Mouse (Mus musculus): ENCODE measurements around the gene H2-M5. TPM values are rescaled to one million over a fixed set of nuclear protein-coding genes. Genes with fewer than 3 reads are reported as not detected.
"Not testable (repeated sequence)": the region's sequence is repeated elsewhere in the genome, so short reads cannot be mapped to it uniquely, and the experiment has no call there.

The H2-M5 gene
- polyA plus RNA-seq, 1 experiment from 2014 or later: 0.27 TPM

DNA sequence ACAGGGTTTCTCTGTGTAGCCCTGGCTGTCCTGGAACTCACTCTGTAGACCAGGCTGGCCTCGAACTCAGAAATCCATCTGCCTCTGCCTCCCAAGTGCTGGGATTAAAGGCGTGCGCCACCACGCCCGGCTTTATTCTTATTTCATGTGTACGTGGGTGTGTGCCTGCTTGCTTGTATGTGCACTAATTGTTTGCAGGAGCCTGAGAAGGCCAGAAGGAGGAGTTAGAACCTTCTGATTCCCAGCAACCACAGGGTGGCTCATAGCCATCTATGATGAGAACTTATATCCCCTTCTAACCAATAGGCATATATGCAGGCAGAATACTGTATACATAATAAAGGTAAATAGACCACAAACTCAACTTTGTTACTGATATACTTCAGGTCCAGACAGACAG is 1.3 kb upstream of the H2-M5 start:
- not testable (repeated sequence) for H3K4me3 ChIP-seq (replicated peaks); H3K9me3 ChIP-seq; H3K9ac ChIP-seq; H3K27ac ChIP-seq; H3K36me3 ChIP-seq; H3K4me1 ChIP-seq; H3K4me2 ChIP-seq; ATAC-seq (ENCODE audit: insufficient read depth, low FRiP score, low read depth)
- H3K27me3 ChIP-seq (replicated peaks): peaks cover 18% of the 10 kb centered on the region; the same call in 1 of the 2 replicates
- WGBS: 87% methylated on average over 6 of the region's 6 CpGs

DNA sequence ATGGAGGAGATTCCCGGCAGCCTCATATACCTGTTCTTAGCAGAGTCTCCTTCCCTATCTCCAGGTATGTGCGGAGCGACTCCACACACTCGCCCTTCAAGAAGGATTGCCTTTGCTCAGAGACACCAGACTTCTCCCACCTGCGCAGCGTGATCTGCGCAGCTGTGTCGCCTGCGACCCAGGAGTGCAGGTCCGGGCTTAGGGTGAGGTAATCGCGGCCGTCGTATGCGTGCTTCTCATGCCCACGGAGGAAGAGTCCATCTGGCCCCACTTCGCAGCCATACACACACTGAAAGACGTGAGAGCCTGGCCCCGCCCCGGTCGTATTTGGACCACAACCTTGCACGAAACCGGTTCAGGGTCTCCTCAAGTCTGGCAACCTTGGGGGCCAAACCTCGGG is 862 bp downstream of the H2-M5 start:
- 11% methylated on average over 24 of the region's 24 CpGs for WGBS
- ATAC-seq (ENCODE audit: insufficient read depth, low FRiP score, low read depth): no peak
- peak overlapping the region; percentile 14; the same call in 1 of the 2 replicates for H3K4me3 ChIP-seq (replicated peaks)

DNA sequence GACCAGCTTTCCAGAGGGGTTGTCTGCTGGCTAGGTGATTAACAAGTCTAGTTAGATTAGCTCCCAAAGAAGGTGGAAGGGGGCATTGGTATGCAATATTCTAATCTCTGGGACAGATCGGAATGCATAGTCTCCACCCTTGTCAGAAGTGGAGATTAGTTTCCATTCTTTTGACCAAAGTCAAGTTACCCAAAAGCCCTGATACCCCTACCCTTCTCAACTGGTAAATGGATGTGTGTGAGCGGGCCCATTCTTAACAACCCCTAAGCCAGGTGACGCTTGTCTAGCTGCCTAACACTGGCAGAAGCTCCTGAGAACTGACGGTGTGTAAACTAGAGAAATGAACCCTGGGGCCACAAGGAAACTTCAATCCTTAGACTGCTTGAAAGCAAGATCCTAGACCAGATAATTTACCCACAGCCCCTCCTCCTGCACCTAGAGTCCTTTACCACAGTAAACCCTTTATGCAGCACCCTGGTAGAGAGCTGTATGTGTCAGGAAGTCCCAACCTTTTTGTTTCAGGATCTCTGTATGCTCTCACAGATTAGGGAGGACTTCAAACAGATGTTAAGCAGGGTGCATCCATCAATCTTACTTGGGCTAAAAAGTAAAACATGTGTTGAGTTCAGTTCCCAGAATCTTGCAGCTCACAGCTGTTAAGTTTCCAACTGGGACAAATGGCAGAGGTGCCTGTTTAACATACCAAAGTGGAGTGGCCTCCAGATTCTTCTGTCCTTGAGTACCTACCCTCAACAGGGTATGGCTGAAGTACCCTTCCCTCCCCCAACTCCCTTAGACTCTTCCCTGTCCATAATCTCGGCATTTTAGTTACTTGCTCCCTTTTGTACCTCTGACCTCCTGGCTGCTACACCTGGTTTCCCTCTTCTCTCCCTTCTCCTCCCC is 6.8 kb downstream of the H2-M5 start:
- Histone ChIP-seq H3K27ac (no peak overlapping the region), H3K4me1 (peaks cover 5% of the 10 kb centered on the region; the same call in 1 of the 2 replicates), H3K36me3 (no peaks in the 10 kb centered on the region), H3K9me3 (no peaks in the 10 kb centered on the region), H3K4me2 (no peak overlapping the region), H3K9ac (no peak overlapping the region), H3K27me3 (replicated peaks) (0 out of 2 replicates have a peak, but pooled peaks cover 5% of the 10 kb centered on the region), H3K4me3 (replicated peaks) (no peak overlapping the region)
- no peak for ATAC-seq (ENCODE audit: insufficient read depth, low FRiP score, low read depth)
- WGBS: 23% methylated on average over 5 of the region's 5 CpGs

More for the DNA sequence above, 862 bp downstream of the H2-M5 start:
- Histone ChIP-seq H3K4me2 (peak overlapping the region; percentile 39), H3K27ac (no peak overlapping the region), H3K36me3 (no peaks in the 10 kb centered on the region), H3K4me1 (no peaks in the 10 kb centered on the region), H3K27me3 (replicated peaks) (peaks cover 18% of the 10 kb centered on the region; the same call in 1 of the 2 replicates), H3K9me3 (no peaks in the 10 kb centered on the region), H3K9ac (no peak overlapping the region)

DNA sequence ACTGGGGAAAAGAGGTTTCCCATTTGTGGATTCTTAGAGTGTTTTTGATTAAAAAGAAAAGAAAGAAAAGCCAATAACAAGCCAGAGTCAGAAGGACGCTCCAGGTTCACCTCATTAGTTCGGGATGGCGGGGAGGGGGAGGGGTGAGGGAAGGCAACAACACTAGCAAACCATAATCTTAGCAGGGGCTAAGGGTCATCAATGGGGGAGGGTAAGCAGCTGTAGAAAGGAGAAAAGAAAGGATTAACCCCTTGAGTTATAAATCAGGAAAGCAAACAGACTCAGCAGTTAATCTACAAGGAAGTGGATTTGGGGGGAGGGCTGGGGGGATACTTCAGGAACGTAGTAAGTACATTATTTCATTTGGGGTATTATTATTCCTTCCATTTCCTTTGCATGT is 7.5 kb downstream of the H2-M5 start:
- Histone ChIP-seq H3K36me3 (no peaks in the 10 kb centered on the region), H3K9me3 (no peaks in the 10 kb centered on the region), H3K9ac (no peak overlapping the region), H3K4me3 (replicated peaks) (no peak overlapping the region), H3K27ac (no peak overlapping the region), H3K27me3 (replicated peaks) (no peaks in the 10 kb centered on the region), H3K4me2 (peak overlapping the region; percentile 42; the same call in 1 of the 2 replicates), H3K4me1 (peaks cover 5% of the 10 kb centered on the region; the same call in 1 of the 2 replicates)
- no peak for ATAC-seq (ENCODE audit: insufficient read depth, low FRiP score, low read depth)
- 5% methylated on average over 4 of the region's 4 CpGs for WGBS

DNA sequence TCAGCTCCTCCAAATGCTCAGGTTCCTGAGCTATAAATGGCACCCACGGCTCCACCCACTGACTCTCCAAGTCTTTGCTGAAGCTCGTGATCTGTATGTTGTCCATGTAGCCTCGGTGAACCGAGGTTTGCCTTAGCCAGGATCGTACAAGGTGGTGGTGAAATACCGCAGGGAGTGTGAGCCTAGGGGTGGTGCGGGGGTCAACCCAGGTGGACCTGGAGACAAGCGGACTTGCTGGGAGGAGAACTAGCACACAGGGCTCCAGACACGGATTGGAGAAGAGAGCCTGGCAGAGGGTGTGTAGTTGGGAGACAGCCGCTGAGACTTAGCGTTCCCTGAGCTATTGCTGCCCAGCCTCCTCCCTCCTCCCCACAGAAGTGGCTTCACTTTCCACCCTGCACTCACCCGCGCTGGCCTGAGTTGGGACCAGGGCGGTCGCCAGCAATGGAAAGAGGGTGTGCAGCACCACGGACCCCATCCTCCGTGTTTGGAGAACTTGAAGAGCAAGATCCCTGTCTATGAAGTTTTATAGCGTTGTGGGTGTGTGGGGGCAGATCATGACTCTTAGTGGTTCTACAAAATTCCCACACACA is 8.0 kb downstream of the H2-M5 start, which contains the start of gene 2410137M14Rik:
Gene 2410137M14Rik (minus strand): TSS at position 17 of the 593 bp plus-strand sequence.
- no peaks in the 10 kb centered on the region for H3K9me3 ChIP-seq
- peak within 1 kb of the TSS; percentile 42 for H3K4me2 ChIP-seq
- H3K27me3 ChIP-seq (replicated peaks): no peaks in the 10 kb centered on the region
- no peak within 1 kb of the TSS for H3K4me3 ChIP-seq (replicated peaks)
- peaks cover 5% of the 10 kb centered on the region; the same call in 1 of the 2 replicates for H3K4me1 ChIP-seq
- no peak within 1 kb of the TSS for H3K9ac ChIP-seq
- no peak for ATAC-seq (ENCODE audit: insufficient read depth, low FRiP score, low read depth)
- H3K27ac ChIP-seq: no peak within 1 kb of the TSS
- no peaks in the 10 kb centered on the region for H3K36me3 ChIP-seq
- 11% methylated on average over 18 of the region's 18 CpGs for WGBS

DNA sequence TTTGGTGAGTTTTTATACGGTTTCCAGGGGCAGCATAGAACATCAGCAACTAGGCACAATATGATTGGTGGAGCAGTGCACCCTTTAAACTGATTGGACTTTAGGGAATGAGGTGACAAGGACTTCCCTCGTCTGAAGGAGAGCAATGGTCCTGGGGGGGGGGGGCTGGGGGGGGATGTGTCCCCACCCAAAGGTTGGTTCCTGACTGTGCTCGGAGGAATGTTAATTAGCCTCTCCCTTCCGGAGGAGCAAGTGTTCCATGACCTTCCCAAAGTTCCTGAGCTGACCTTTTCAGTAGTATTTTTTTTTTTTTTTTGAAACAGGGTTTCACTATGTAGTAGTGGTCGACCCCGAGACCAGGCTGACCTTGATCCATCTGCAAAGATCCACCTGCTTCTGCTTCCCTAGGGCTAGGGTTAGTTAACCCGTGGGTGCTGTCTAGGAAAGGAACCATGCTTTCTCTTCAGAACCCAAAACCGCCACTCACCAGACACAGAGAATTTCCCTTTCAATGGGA is 16.0 kb downstream of the H2-M5 start:
- Histone ChIP-seq H3K27me3 (replicated peaks) (no peaks in the 10 kb centered on the region), H3K27ac (no peak overlapping the region), H3K4me2 (no peak overlapping the region), H3K4me3 (replicated peaks) (no peak overlapping the region), H3K9me3 (no peaks in the 10 kb centered on the region), H3K9ac (no peak overlapping the region), H3K4me1 (no peaks in the 10 kb centered on the region), H3K36me3 (no peaks in the 10 kb centered on the region)
- 66% methylated on average over 8 of the region's 8 CpGs for WGBS
- no peak for ATAC-seq (ENCODE audit: insufficient read depth, low FRiP score, low read depth)

DNA sequence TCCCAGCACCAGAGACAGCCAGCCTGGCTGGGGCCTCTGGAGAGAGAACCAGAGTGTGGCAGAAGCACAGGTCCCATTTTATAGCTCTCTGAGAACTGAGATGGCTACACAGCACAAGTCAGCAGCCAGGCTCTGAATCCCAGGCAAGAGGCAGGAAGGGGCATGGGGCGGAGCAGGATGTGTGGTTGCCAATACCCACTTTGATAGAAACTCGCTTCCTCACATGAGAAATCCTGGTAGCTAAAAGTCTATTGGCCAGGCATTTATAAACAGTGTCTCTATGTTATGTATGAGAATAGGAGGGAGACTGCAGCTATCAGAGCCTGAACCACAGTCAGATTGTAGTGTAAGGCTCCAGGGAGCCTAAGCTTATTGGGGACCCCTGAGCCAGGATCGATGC is 16.5 kb downstream of the H2-M5 start:
- Histone ChIP-seq H3K27me3 (replicated peaks) (no peaks in the 10 kb centered on the region), H3K4me3 (replicated peaks) (no peak overlapping the region), H3K4me2 (no peak overlapping the region), H3K36me3 (no peaks in the 10 kb centered on the region), H3K27ac (no peak overlapping the region), H3K4me1 (no peaks in the 10 kb centered on the region), H3K9ac (no peak overlapping the region), H3K9me3 (no peaks in the 10 kb centered on the region)
- no peak for ATAC-seq (ENCODE audit: insufficient read depth, low FRiP score, low read depth)
- WGBS: 70% methylated on average over 3 of the region's 3 CpGs

DNA sequence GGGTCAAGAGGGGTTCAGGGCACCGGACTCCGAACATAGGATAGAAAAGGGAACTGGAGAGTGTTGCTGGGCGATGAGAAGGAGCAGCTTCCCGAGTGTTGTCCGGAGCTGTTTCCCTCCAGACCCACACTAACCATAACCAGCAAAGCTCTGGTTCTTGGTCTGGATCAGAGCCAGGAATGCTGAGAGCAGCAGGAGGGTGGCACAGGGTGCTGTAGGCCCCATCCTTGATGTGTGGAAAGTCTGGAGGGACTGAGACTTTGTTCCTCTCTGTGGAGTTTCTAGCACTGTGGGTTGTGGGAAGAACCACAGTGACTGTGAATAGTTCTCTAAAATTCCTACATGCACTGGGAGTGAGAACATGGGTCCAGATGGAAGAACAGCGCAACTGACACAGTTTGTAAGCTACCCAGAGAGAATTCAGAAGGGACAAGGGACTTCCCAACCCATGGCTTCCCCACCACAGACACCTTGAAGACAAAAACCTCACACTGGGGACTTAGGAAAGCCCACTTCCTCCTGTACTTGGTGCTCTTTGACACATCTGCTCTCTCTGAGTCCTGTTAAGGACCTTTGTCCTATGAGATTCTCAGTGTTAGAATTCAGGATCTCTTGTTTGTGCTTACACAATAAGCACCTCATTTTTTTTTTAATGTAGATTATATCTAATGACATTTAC is 18.0 kb downstream of the H2-M5 start:
- Histone ChIP-seq H3K27me3 (replicated peaks) (no peaks in the 10 kb centered on the region), H3K27ac (no peak overlapping the region), H3K4me3 (replicated peaks) (no peak overlapping the region), H3K4me1 (no peaks in the 10 kb centered on the region), H3K36me3 (no peaks in the 10 kb centered on the region), H3K9ac (no peak overlapping the region), H3K9me3 (no peaks in the 10 kb centered on the region), H3K4me2 (no peak overlapping the region)
- ATAC-seq (ENCODE audit: insufficient read depth, low FRiP score, low read depth): no peak
- 81% methylated on average over 6 of the region's 6 CpGs for WGBS

DNA sequence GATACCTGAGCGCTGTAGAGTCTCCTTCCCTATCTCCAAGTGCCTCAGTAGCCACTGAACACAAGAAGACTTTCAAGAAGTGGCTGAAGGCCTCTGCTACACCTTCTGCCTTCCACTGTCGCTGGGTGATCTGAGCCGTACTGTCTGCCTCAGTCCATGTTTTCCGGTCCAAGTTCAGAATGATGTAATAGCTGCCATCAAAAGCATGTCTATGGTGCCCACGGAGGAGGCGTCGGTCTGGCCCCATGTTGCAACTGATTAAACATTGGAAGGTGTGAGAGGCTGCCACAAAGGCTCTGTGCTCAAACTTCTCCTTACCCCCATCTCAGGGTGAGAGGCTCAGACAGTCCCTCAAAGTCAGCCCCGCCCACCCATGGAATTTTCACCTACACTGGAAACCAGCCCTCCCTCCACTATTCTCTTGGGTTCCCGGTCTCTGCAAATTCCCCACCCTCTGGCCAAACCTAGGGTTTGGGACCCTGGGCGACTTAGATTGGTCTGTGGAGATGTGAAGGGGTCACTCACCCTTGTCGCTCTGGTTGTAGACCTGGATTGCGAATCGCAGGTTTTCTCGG is 18.9 kb downstream of the H2-M5 start:
- Histone ChIP-seq H3K9me3 (no peaks in the 10 kb centered on the region), H3K9ac (no peak overlapping the region), H3K36me3 (no peaks in the 10 kb centered on the region), H3K27me3 (replicated peaks) (no peaks in the 10 kb centered on the region), H3K4me2 (no peak overlapping the region), H3K4me1 (no peaks in the 10 kb centered on the region), H3K27ac (no peak overlapping the region), H3K4me3 (replicated peaks) (no peak overlapping the region)
- WGBS: 74% methylated on average over 14 of the region's 14 CpGs
- no peak for ATAC-seq (ENCODE audit: insufficient read depth, low FRiP score, low read depth)

DNA sequence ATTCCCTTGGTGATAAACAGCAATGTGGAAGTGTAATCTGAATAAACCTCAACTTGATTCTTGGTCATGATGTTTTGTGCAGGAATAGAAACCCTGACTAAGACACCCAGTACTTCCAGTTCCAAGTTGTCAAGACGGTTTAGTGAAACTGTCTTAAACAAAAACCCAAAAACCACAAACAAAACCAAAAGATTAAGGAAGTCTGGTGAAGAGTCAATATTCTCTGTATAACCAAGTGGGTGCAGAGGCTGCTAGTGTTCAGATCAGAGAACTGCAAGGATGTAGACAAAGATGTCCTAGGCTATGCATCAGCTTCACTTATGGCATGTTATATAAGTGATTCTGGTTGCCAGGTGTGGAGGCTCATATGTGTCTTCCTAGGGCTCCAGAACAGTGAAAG is 22.5 kb downstream of the H2-M5 start:
- H3K4me1 ChIP-seq: no peaks in the 10 kb centered on the region
- no peak overlapping the region for H3K4me3 ChIP-seq (replicated peaks)
- H3K9me3 ChIP-seq: no peaks in the 10 kb centered on the region
- no peak overlapping the region for H3K27ac ChIP-seq
- H3K36me3 ChIP-seq: no peaks in the 10 kb centered on the region
- ATAC-seq (ENCODE audit: insufficient read depth, low FRiP score, low read depth): no peak
- no peaks in the 10 kb centered on the region for H3K27me3 ChIP-seq (replicated peaks)
- H3K9ac ChIP-seq: no peak overlapping the region
- no peak overlapping the region for H3K4me2 ChIP-seq
- 76% methylated on average over 1 of the region's 1 CpGs for WGBS

DNA sequence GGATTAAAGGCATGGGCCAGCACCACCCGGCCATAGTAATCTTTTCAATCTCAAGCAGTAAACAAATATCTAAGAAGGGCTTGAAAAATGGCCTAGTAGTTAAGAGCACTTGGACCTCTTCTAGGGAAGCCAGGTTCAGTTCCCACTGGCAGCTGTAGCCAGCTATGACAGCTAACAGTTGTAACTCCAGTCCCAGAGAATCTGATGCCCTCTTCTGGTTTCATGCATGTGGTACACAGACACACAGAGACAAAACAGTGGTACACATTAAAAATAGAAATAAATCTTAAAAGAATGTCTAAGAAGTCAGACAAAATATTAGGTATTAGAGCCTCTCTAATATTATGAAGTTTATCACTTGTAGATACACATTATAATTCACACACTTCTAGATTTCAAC is 28.2 kb downstream of the H2-M5 start:
- peaks cover 8% of the 10 kb centered on the region for H3K4me1 ChIP-seq
- 57% methylated on average over 1 of the region's 1 CpGs for WGBS
- no peak for ATAC-seq (ENCODE audit: insufficient read depth, low FRiP score, low read depth)

More for the DNA sequence above, 28.2 kb downstream of the H2-M5 start:
- Histone ChIP-seq H3K4me2 (no peak overlapping the region), H3K9me3 (no peaks in the 10 kb centered on the region), H3K4me3 (replicated peaks) (no peak overlapping the region), H3K27me3 (replicated peaks) (no peaks in the 10 kb centered on the region), H3K9ac (no peak overlapping the region), H3K36me3 (peaks cover under 1% of the 10 kb centered on the region), H3K27ac (no peak overlapping the region)

Measured in stomach, embryonic 15.5 days (tissue).